Mouse (Mus musculus) hindlimb bud, embryonic 11.5 days (tissue): Measurements from ENCODE around the gene Ehmt2.

ENCODE experiments used
- DNase-seq: peaks from one replicate; pipeline ENCODE4 v3.0.0-alpha.2; 2012; ENCODE audit warnings: low read depth, low spot score; ENCODE audit errors: extremely low spot score

Ehmt2 gene

GRCm38 (mm10) chr17:34898160-34898586 is at the start of gene Ehmt2, which contains the start of gene C2:
Ehmt2 (plus strand) TSS chr17:34898469.
C2 (minus strand) TSS chr17:34898265.
- DNase-seq = no peak

- DNase-seq = peak; percentile 79
These were observed 48.4 kb upstream of the Ehmt2 start, which contains the start of the genes Skiv2l and Nelfe for GRCm38 (mm10) chr17:34849722-34850516. Skiv2l (minus strand) TSS chr17:34850210. Nelfe (plus strand) TSS chr17:34850391.

- DNase-seq = no peak
These were observed 47.6 kb upstream of the Ehmt2 start for GRCm38 (mm10) chr17:34850517-34851125.

GRCm38 (mm10) chr17:34853511-34853910 is 44.8 kb upstream of the Ehmt2 start:
- DNase-seq = no peak

- DNase-seq = no peak
These were observed 43.5 kb upstream of the Ehmt2 start for GRCm38 (mm10) chr17:34854761-34855160.

GRCm38 (mm10) chr17:34855825-34856224 is 42.4 kb upstream of the Ehmt2 start:
- DNase-seq = peak; percentile 12

GRCm38 (mm10) chr17:34858670-34859069 is 39.6 kb upstream of the Ehmt2 start:
- no peak for DNase-seq

- no peak for DNase-seq
These were observed 37.8 kb upstream of the Ehmt2 start for GRCm38 (mm10) chr17:34860514-34860913.

GRCm38 (mm10) chr17:34861704-34862415 is 36.4 kb upstream of the Ehmt2 start:
- no peak for DNase-seq

GRCm38 (mm10) chr17:34862416-34863081 is 35.7 kb upstream of the Ehmt2 start, which contains the start of gene Cfb:
Cfb (minus strand) TSS chr17:34862518.
- no peak for DNase-seq

GRCm38 (mm10) chr17:34865981-34866380 is 32.3 kb upstream of the Ehmt2 start:
- DNase-seq = no peak

- no peak for DNase-seq
These were observed 23.9 kb upstream of the Ehmt2 start for GRCm38 (mm10) chr17:34874321-34874720.

GRCm38 (mm10) chr17:34879336-34879879 is 18.9 kb upstream of the Ehmt2 start, which contains the start of gene Zbtb12:
Zbtb12 (plus strand) TSS chr17:34879483.
- no peak for DNase-seq

- no peak for DNase-seq
These were observed 17.1 kb upstream of the Ehmt2 start for GRCm38 (mm10) chr17:34881166-34881565.

- DNase-seq = no peak
These were observed 16.5 kb upstream of the Ehmt2 start, which contains the start of gene Gm20547 for GRCm38 (mm10) chr17:34881683-34882310. Gm20547 (minus strand) TSS chr17:34882042.

- DNase-seq = no peak
These were observed 14.9 kb upstream of the Ehmt2 start for GRCm38 (mm10) chr17:34883332-34883731.

- no peak for DNase-seq
These were observed 13.6 kb upstream of the Ehmt2 start for GRCm38 (mm10) chr17:34884704-34885103.

GRCm38 (mm10) chr17:34885615-34886014 is 12.7 kb upstream of the Ehmt2 start:
- no peak for DNase-seq

- DNase-seq = no peak
These were observed 10.3 kb upstream of the Ehmt2 start for GRCm38 (mm10) chr17:34887942-34888341.
